Mouse (Mus musculus): Measurements from ENCODE around the gene Slc23a2.

- no peak for TF ChIP-seq CTCF (conservative IDR thresholded peaks at IDR 0.05; ENCODE audit: low read length)
- TF ChIP-seq NANOG (IDR thresholded peaks at IDR 0.05; ENCODE audit: borderline replicate concordance, low read length), result no peak
- no peak for TF ChIP-seq POU5F1 (IDR thresholded peaks at IDR 0.05; ENCODE audit: borderline replicate concordance, low read length)
Measured at GRCm38 (mm10) chr2:132169150-132169549, 24.2 kb upstream of the Slc23a2 start.

All from E14TG2a.4 (cell line).